Mouse (Mus musculus) hindbrain, postnatal 0 days (tissue): ENCODE results near the gene Muc15. TPM values are rescaled to one million over a fixed set of nuclear protein-coding genes. Genes with fewer than 3 reads are reported as not detected.
A peak's percentile ranks its signal among the peaks of the same experiment; 100 is the strongest.

Experiments
- ATAC-seq: fragments of 200-750 bp; cut with Nextera tagmentation; 2 replicates; pipeline ENCODE4 v1.8.0; 2017; ENCODE audit warnings: mild to moderate bottlenecking, moderate TSS enrichment, moderate library complexity
- DNase-seq: peaks from one replicate; pipeline ENCODE4 v3.0.0-alpha.2; 2015; ENCODE audit warnings: low spot score
- H3K27ac ChIP-seq: fragments of 300-500 bp; sonication (generic); 2 replicates; pipeline ENCODE4 v1.5.1; 2014; ENCODE audit warnings: mild to moderate bottlenecking
- H3K27me3 ChIP-seq: fragments of 300-500 bp; sonication (generic); 2 replicates; pipeline ENCODE4 v1.6.1; 2014; ENCODE audit warnings: low read length, mixed read lengths; ENCODE audit not compliant: insufficient read depth
- H3K36me3 ChIP-seq: fragments of 300-500 bp; sonication (generic); 2 replicates; pipeline ENCODE4 v1.6.1; 2014; ENCODE audit warnings: low read length, mixed read lengths; ENCODE audit not compliant: insufficient read depth
- H3K4me1 ChIP-seq: fragments of 300-500 bp; sonication (generic); 2 replicates; pipeline ENCODE4 v1.6.1; 2014; ENCODE audit warnings: antibody characterized with exemption, low read length, mixed read lengths; ENCODE audit not compliant: insufficient read depth
- H3K4me2 ChIP-seq: fragments of 300-500 bp; sonication (generic); 2 replicates; pipeline ENCODE4 v1.6.1; 2014; ENCODE audit warnings: low read depth, mild to moderate bottlenecking, low read length, moderate library complexity, mixed read lengths
- H3K4me3 ChIP-seq: fragments of 300-500 bp; sonication (generic); 2 replicates; pipeline ENCODE4 v1.5.1; 2014; ENCODE audit warnings: low read length
- H3K9ac ChIP-seq: fragments of 300-500 bp; sonication (generic); replicated peaks from 2 replicates; pipeline ENCODE4 v1.6.1; 2014; ENCODE audit warnings: mild to moderate bottlenecking, low read length, moderate library complexity, mixed read lengths
- H3K9me3 ChIP-seq: fragments of 300-500 bp; sonication (generic); 2 replicates; pipeline ENCODE4 v1.6.1; 2016; ENCODE audit warnings: low read length, mixed read lengths
- CTCF ChIP-seq: IDR thresholded peaks from 2 replicates; pipeline ENCODE4 v1.5.1; 2016; ENCODE audit warnings: antibody characterized with exemption, control low read depth, low read depth
- WGBS: fragments of 180-500 bp; shearing (Covaris S2); extraction: QIAGEN DNeasy Blood & Tissue Kit; methylation state at CpG from one replicate; pipeline ENCODE4 v1.1.7; 2014; 5-methylcytosine and 5-hydroxymethylcytosine counted together
- polyA plus RNA-seq: library from polyadenylated mRNA; unstranded; fragments of >200 nt; fragmentation: Nextera tagmentation; extraction: Ambion mirVana; gene quantifications from 2 replicates; pipeline ENCODE4 v1.2.1, GENCODE M21; 2015
- total RNA-seq: library from RNA; depleted of rRNA; stranded (reverse); fragments of >200 nt; gene quantifications from 2 replicates; pipeline ENCODE4 v1.2.3, GENCODE M21; 2014; rRNA removed

Gene Muc15
- total RNA-seq (0.18 and 0.63 TPM in 2 replicates), polyA plus RNA-seq (0.46 and 0.48 TPM in 2 replicates)

- WGBS, result 39% methylated on average over 3 of the region's 3 CpGs
Observed at GRCm38 (mm10) chr2:110721290-110721753, at the start of gene Muc15. TSS of gene Muc15 (plus strand) at chr2:110721340.

GRCm38 (mm10) chr2:110709436-110709835 lies 11.7 kb upstream of the Muc15 start:
- no peak for ATAC-seq

More at GRCm38 (mm10) chr2:110721290-110721753, at the start of gene Muc15:
- Histone ChIP-seq H3K27me3 (no peaks in the 10 kb centered on the region), H3K9ac (no peak within 1 kb of the TSS), H3K9me3 (no peaks in the 10 kb centered on the region), H3K27ac (no peak within 1 kb of the TSS), H3K36me3 (no peaks in the 10 kb centered on the region), H3K4me1 (no peaks in the 10 kb centered on the region), H3K4me3 (no peak within 1 kb of the TSS), H3K4me2 (no peak within 1 kb of the TSS)
- TF ChIP-seq CTCF, result no peak
- ATAC-seq (no peak), DNase-seq (no peak)

GRCm38 (mm10) chr2:110710055-110710720 lies 11.0 kb upstream of the Muc15 start:
- Histone ChIP-seq H3K4me2 (no peak overlapping the region), H3K9ac (no peak overlapping the region), H3K36me3 (no peaks in the 10 kb centered on the region), H3K27ac (no peak overlapping the region), H3K27me3 (no peaks in the 10 kb centered on the region), H3K4me1 (no peaks in the 10 kb centered on the region), H3K9me3 (no peaks in the 10 kb centered on the region), H3K4me3 (no peak overlapping the region)
- DNase-seq, result no peak
- TF ChIP-seq CTCF, result no peak
- no peak for ATAC-seq
- 72% methylated on average over 10 of the region's 10 CpGs for WGBS

More at GRCm38 (mm10) chr2:110709436-110709835, 11.7 kb upstream of the Muc15 start:
- 96% methylated on average over 3 of the region's 3 CpGs for WGBS
- H3K4me3 ChIP-seq, result no peak overlapping the region
- H3K4me1 ChIP-seq, result no peaks in the 10 kb centered on the region
- no peaks in the 10 kb centered on the region for H3K36me3 ChIP-seq
- no peak for DNase-seq
- H3K27me3 ChIP-seq, result no peaks in the 10 kb centered on the region
- no peak overlapping the region for H3K4me2 ChIP-seq
- TF ChIP-seq CTCF, result no peak
- H3K27ac ChIP-seq, result no peak overlapping the region
- H3K9ac ChIP-seq, result no peak overlapping the region
- no peaks in the 10 kb centered on the region for H3K9me3 ChIP-seq

- Histone ChIP-seq H3K4me3 (no peak overlapping the region), H3K9ac (no peak overlapping the region), H3K27me3 (no peaks in the 10 kb centered on the region), H3K4me1 (no peaks in the 10 kb centered on the region), H3K9me3 (no peaks in the 10 kb centered on the region), H3K36me3 (no peaks in the 10 kb centered on the region), H3K27ac (no peak overlapping the region), H3K4me2 (no peak overlapping the region)
- DNase-seq (no peak), ATAC-seq (no peak)
- no peak for TF ChIP-seq CTCF
Observed at GRCm38 (mm10) chr2:110719051-110719450, 2.1 kb upstream of the Muc15 start.

GRCm38 (mm10) chr2:110722208-110722607 lies 1.1 kb downstream of the Muc15 start:
- Histone ChIP-seq H3K36me3 (no peaks in the 10 kb centered on the region), H3K4me2 (no peak overlapping the region), H3K27ac (no peak overlapping the region), H3K9me3 (no peaks in the 10 kb centered on the region), H3K27me3 (no peaks in the 10 kb centered on the region), H3K4me1 (no peaks in the 10 kb centered on the region), H3K9ac (no peak overlapping the region), H3K4me3 (no peak overlapping the region)
- TF ChIP-seq CTCF, result no peak
- 60% methylated on average over 1 of the region's 1 CpGs for WGBS
- ATAC-seq (no peak), DNase-seq (peak; percentile 10)

- no peak for TF ChIP-seq CTCF
- H3K36me3 ChIP-seq, result no peaks in the 10 kb centered on the region
- no peak overlapping the region for H3K27ac ChIP-seq
- H3K9ac ChIP-seq, result no peak overlapping the region
- H3K9me3 ChIP-seq, result no peaks in the 10 kb centered on the region
- no peak for DNase-seq
- ATAC-seq, result no peak
- H3K27me3 ChIP-seq, result no peaks in the 10 kb centered on the region
- H3K4me2 ChIP-seq, result no peak overlapping the region
- H3K4me1 ChIP-seq, result no peaks in the 10 kb centered on the region
- no peak overlapping the region for H3K4me3 ChIP-seq
Observed at GRCm38 (mm10) chr2:110726106-110726505, 5.0 kb downstream of the Muc15 start.

GRCm38 (mm10) chr2:110737236-110737635 lies 16.1 kb downstream of the Muc15 start:
- no peaks in the 10 kb centered on the region for H3K4me1 ChIP-seq
- no peak overlapping the region for H3K4me3 ChIP-seq
- H3K36me3 ChIP-seq, result no peaks in the 10 kb centered on the region
- no peak overlapping the region for H3K9ac ChIP-seq
- WGBS, result 90% methylated on average over 4 of the region's 4 CpGs
- no peak for DNase-seq
- no peak overlapping the region for H3K27ac ChIP-seq
- no peaks in the 10 kb centered on the region for H3K27me3 ChIP-seq
- TF ChIP-seq CTCF, result no peak
- H3K9me3 ChIP-seq, result no peaks in the 10 kb centered on the region
- no peak for ATAC-seq
- no peak overlapping the region for H3K4me2 ChIP-seq
